Mouse (Mus musculus) hindbrain, embryonic 12.5 days (tissue): ENCODE measurements around the gene Arl8b. TPM values are rescaled to one million over a fixed set of nuclear protein-coding genes. Genes with fewer than 3 reads are reported as not detected.

Experiments used
- ATAC-seq: fragments of 200-750 bp; cut with Nextera tagmentation; 2 replicates; pipeline ENCODE4 v1.8.0; 2017; ENCODE audit warnings: moderate TSS enrichment; ENCODE audit not compliant: low FRiP score
- H3K27ac ChIP-seq: fragments of 300-500 bp; sonication (generic); 2 replicates; pipeline ENCODE4 v1.5.1; 2016; ENCODE audit warnings: mild to moderate bottlenecking
- H3K27me3 ChIP-seq: fragments of 300-500 bp; sonication (generic); 2 replicates; pipeline ENCODE4 v1.6.1; 2016; ENCODE audit warnings: mild to moderate bottlenecking
- H3K36me3 ChIP-seq: fragments of 300-500 bp; sonication (generic); 2 replicates; pipeline ENCODE4 v1.6.1; 2016; ENCODE audit warnings: mild to moderate bottlenecking
- H3K4me1 ChIP-seq: fragments of 300-500 bp; sonication (generic); 2 replicates; pipeline ENCODE4 v1.6.1; 2016
- H3K4me2 ChIP-seq: fragments of 300-500 bp; sonication (generic); replicated peaks from 2 replicates; pipeline ENCODE4 v1.6.1; 2016; ENCODE audit warnings: mild to moderate bottlenecking
- H3K4me3 ChIP-seq: fragments of 300-500 bp; sonication (generic); 2 replicates; pipeline ENCODE4 v1.5.1; 2016; ENCODE audit warnings: mild to moderate bottlenecking
- H3K9ac ChIP-seq: fragments of 300-500 bp; sonication (generic); 2 replicates; pipeline ENCODE4 v1.6.1; 2016; ENCODE audit warnings: mild to moderate bottlenecking, moderate library complexity
- H3K9me3 ChIP-seq: fragments of 300-500 bp; sonication (generic); replicated peaks from 2 replicates; pipeline ENCODE4 v1.6.1; 2016; ENCODE audit warnings: mild to moderate bottlenecking
- WGBS: fragments of 180-500 bp; shearing (Covaris S2); methylation state at CpG from one replicate; pipeline ENCODE4 v1.1.7; 2016; 5-methylcytosine and 5-hydroxymethylcytosine counted together
- polyA plus RNA-seq: library from polyadenylated mRNA; unstranded; fragments of >200 nt; fragmentation: Nextera tagmentation; extraction: Ambion mirVana; gene quantifications from 2 replicates; pipeline ENCODE4 v1.2.1, GENCODE M21; 2016

The Arl8b gene
- polyA plus RNA-seq, 1 experiment from 2014 or later, result 76.1 TPM

GRCm38 (mm10) chr6:108828872-108829271, 46.0 kb downstream of the Arl8b start:
- Histone ChIP-seq H3K9ac (peak overlapping the region; percentile 85), H3K4me2 (peak overlapping the region; percentile 80), H3K36me3 (0 out of 2 replicates have a peak, but pooled peaks cover 3% of the 10 kb centered on the region), H3K27me3 (no peaks in the 10 kb centered on the region), H3K4me1 (peaks cover 18% of the 10 kb centered on the region), H3K27ac (peak overlapping the region; percentile 81), H3K4me3 (peak overlapping the region; percentile 71), H3K9me3 (no peaks in the 10 kb centered on the region)
- WGBS, result under 1% methylated on average over 55 of the region's 56 CpGs
- ATAC-seq, result peak; percentile 73

DNA sequence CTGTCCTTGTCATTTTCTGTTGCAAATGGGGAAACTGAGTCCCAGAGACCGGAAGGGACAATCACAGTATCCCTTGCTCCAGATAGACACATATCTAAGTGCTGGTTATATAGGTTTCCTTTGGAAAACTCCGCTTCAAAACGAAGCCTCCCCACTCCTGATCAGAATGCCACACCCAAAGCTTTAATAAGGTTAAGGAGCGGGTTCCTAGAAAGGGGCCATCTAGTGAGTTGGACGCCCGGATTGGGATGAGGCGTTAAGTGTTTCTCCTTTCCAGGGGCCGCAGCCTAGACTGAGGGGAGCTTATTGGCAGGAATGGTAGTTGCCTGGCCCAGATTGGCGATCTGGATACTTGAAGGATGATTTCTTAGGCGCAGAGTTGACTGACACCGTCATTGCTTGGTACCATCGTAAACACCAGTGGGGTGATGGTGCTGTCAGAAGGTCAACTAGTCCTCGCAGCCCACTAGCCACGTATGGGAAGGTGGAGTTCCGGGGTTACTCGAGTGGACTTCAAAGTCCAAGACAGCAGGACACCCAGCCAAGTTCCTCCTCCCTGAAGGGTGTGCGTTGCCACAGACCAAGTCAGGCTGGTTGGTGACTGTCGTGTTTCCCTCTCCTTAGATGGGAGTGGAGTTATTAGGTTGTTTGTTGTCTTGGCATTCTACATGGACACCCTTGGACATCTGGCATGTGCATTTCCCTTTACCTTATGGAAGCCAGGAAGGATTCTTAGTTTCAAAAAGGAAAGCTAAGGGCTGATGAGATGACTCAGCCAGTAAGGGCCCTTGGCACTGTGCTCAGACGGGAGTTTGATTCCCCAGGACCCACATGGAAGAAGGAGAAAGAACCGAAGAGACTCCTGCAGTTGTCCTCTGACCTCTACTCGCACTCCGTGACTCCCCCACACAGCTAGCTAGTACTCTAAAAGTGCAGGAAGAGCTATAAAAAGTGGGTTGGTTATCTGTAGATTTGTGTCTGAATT, 46.8 kb downstream of the Arl8b start:
- peak overlapping the region; percentile 71 for H3K4me3 ChIP-seq
- no peak overlapping the region for H3K27ac ChIP-seq
- H3K9me3 ChIP-seq, result no peaks in the 10 kb centered on the region
- peak overlapping the region; percentile 85 for H3K9ac ChIP-seq
- peak overlapping the region; percentile 80 for H3K4me2 ChIP-seq
- H3K27me3 ChIP-seq, result no peaks in the 10 kb centered on the region
- 21% methylated on average over 22 of the region's 22 CpGs for WGBS
- 0 out of 2 replicates have a peak, but pooled peaks cover 3% of the 10 kb centered on the region for H3K36me3 ChIP-seq
- no peak for ATAC-seq
- peaks cover 18% of the 10 kb centered on the region for H3K4me1 ChIP-seq

- no peaks in the 10 kb centered on the region for H3K27me3 ChIP-seq
- no peak overlapping the region for H3K4me3 ChIP-seq
- peaks cover 6% of the 10 kb centered on the region; the same call in 1 of the 2 replicates for H3K36me3 ChIP-seq
- H3K9ac ChIP-seq, result no peak overlapping the region
- no peak for ATAC-seq
- H3K27ac ChIP-seq, result no peak overlapping the region
- WGBS, result 96% methylated on average over 1 of the region's 1 CpGs
- H3K9me3 ChIP-seq, result no peaks in the 10 kb centered on the region
- peaks cover 18% of the 10 kb centered on the region for H3K4me1 ChIP-seq
- H3K4me2 ChIP-seq, result no peak overlapping the region
Measured at GRCm38 (mm10) chr6:108832170-108832569, 49.3 kb downstream of the Arl8b start.

GRCm38 (mm10) chr6:108832989-108833388, 50.1 kb downstream of the Arl8b start:
- Histone ChIP-seq H3K27ac (no peak overlapping the region), H3K4me3 (no peak overlapping the region), H3K9me3 (no peaks in the 10 kb centered on the region), H3K27me3 (no peaks in the 10 kb centered on the region), H3K4me1 (peaks cover 18% of the 10 kb centered on the region), H3K4me2 (no peak overlapping the region), H3K9ac (no peak overlapping the region), H3K36me3 (peaks cover 13% of the 10 kb centered on the region; the same call in 1 of the 2 replicates)
- no peak for ATAC-seq
- 88% methylated on average over 6 of the region's 6 CpGs for WGBS

DNA sequence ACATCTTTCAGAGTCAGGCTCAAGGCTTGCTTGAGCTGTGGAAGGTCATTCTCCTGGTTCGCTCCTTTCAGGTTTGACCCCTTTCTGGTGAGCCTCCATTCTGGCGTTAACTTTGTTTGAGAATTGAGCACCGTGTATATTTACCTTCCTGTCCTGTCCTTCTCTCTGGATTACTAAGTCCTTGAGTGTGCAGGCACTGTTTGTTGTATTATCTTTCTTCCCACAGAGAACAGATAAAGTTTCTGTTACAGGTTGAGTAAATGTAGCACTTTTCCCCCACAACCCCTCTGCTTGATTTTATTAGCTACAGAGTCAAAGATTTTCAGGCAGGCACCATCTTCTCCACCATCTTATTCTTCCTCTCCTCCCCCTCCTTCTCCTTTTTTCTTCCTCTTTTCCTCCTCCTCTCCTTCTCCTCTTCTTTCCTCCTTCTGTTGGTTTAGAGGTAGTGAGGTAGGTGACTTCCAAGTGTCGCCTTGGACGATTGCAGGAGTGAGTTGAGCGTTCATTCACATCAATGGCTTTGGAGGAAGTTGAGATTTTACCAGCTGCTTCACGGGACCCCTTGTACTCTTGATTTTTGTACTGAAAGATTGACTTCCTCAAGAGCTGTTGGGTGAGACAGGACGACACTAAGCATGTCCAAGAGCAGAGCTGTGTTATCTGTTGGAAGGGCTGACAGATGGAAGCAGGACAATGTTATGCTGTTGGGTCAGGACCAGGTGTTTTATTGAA, 51.2 kb downstream of the Arl8b start:
- no peak for ATAC-seq
- Histone ChIP-seq H3K4me1 (peaks cover 18% of the 10 kb centered on the region), H3K27me3 (no peaks in the 10 kb centered on the region), H3K9ac (no peak overlapping the region), H3K36me3 (peaks cover 21% of the 10 kb centered on the region), H3K27ac (no peak overlapping the region), H3K4me3 (no peak overlapping the region), H3K9me3 (no peaks in the 10 kb centered on the region), H3K4me2 (no peak overlapping the region)
- WGBS, result 90% methylated on average over 8 of the region's 8 CpGs

DNA sequence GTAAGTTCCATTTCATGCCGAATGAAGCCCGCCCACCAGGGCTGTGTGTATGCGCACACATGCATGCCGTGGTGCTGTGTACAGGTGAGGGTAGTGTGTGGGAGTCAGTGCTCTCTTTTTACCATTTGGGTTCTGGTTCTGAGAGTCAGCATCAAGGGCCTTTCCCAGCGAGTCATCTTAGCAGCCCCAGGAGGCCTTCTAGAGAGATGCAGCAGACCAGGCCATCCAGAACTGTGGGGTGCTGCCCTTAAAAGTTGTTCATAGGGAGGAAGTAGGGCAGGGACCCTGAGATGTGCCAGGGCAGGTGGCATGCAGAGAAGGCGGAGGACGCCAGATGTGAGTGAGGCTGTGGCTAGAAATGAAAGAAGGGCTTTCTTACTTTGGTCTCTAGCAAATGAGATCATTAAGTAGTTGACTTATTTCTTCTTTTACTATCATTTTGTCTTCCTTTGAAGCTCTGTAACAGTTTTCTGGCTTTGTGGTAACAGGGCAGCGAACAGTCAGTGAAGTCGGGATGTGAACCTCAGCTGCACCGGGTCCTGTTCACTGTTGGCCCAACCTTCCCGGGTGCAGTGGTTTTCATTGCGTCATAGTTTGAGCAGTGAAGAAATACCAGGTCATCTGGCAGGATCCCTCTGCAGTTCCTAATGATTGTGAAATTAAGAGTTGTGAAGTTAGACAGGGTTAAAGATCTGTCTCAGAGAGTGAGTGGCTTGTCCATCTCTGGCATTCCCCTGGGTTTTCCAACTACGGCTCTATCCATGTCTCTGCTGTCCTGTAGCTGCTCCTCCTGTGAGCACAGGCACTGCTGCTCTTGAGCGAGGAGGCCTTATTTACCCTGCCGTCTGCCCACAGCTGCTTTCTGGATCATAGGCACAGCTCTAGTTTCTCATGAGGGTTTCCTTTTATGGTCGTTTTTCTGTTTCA, 53.1 kb downstream of the Arl8b start:
- 83% methylated on average over 16 of the region's 16 CpGs for WGBS
- no peaks in the 10 kb centered on the region for H3K27me3 ChIP-seq
- H3K27ac ChIP-seq, result no peak overlapping the region
- H3K4me3 ChIP-seq, result no peak overlapping the region
- no peak for ATAC-seq
- peaks cover 27% of the 10 kb centered on the region for H3K36me3 ChIP-seq
- no peak overlapping the region for H3K4me2 ChIP-seq
- H3K9ac ChIP-seq, result no peak overlapping the region
- H3K9me3 ChIP-seq, result no peaks in the 10 kb centered on the region
- H3K4me1 ChIP-seq, result peaks cover 7% of the 10 kb centered on the region; the same call in 1 of the 2 replicates

- no peak overlapping the region for H3K9ac ChIP-seq
- no peaks in the 10 kb centered on the region for H3K9me3 ChIP-seq
- no peak overlapping the region for H3K27ac ChIP-seq
- H3K4me1 ChIP-seq, result no peaks in the 10 kb centered on the region
- H3K36me3 ChIP-seq, result peaks cover 29% of the 10 kb centered on the region
- ATAC-seq, result no peak
- 90% methylated on average over 4 of the region's 4 CpGs for WGBS
- no peak overlapping the region for H3K4me3 ChIP-seq
- no peaks in the 10 kb centered on the region for H3K27me3 ChIP-seq
- H3K4me2 ChIP-seq, result no peak overlapping the region
Measured at GRCm38 (mm10) chr6:108837081-108837480, 54.2 kb downstream of the Arl8b start.

DNA sequence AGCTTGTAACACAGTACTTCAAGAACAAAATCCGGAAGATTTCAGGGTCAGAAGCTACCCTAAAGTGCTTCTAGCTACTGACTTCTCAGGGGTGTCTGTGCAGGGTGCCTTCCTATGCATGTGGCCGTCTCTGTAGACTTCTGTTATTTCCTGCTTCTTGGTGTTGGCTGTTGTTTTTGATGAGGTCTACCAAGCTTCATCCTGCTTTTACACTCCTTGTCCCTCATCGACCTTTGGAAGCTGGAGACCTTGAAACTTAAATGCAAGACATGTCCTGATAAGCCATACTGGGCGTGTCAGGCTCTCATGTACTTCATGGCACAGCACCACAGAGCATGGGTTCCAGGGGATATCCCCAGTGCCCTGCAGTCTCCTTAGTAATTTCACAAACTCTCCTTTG, 55.1 kb downstream of the Arl8b start:
- Histone ChIP-seq H3K4me3 (no peak overlapping the region), H3K27me3 (no peaks in the 10 kb centered on the region), H3K27ac (no peak overlapping the region), H3K9me3 (no peaks in the 10 kb centered on the region), H3K9ac (no peak overlapping the region), H3K4me2 (no peak overlapping the region), H3K4me1 (no peaks in the 10 kb centered on the region), H3K36me3 (peaks cover 35% of the 10 kb centered on the region)
- no peak for ATAC-seq
- WGBS, result 94% methylated on average over 4 of the region's 4 CpGs

GRCm38 (mm10) chr6:108839432-108839831, 56.5 kb downstream of the Arl8b start:
- no peaks in the 10 kb centered on the region for H3K4me1 ChIP-seq
- H3K4me2 ChIP-seq, result no peak overlapping the region
- H3K36me3 ChIP-seq, result peaks cover 43% of the 10 kb centered on the region
- no peak overlapping the region for H3K4me3 ChIP-seq
- H3K9ac ChIP-seq, result no peak overlapping the region
- H3K27ac ChIP-seq, result no peak overlapping the region
- 91% methylated on average over 4 of the region's 4 CpGs for WGBS
- no peak for ATAC-seq
- no peaks in the 10 kb centered on the region for H3K27me3 ChIP-seq
- H3K9me3 ChIP-seq, result no peaks in the 10 kb centered on the region

DNA sequence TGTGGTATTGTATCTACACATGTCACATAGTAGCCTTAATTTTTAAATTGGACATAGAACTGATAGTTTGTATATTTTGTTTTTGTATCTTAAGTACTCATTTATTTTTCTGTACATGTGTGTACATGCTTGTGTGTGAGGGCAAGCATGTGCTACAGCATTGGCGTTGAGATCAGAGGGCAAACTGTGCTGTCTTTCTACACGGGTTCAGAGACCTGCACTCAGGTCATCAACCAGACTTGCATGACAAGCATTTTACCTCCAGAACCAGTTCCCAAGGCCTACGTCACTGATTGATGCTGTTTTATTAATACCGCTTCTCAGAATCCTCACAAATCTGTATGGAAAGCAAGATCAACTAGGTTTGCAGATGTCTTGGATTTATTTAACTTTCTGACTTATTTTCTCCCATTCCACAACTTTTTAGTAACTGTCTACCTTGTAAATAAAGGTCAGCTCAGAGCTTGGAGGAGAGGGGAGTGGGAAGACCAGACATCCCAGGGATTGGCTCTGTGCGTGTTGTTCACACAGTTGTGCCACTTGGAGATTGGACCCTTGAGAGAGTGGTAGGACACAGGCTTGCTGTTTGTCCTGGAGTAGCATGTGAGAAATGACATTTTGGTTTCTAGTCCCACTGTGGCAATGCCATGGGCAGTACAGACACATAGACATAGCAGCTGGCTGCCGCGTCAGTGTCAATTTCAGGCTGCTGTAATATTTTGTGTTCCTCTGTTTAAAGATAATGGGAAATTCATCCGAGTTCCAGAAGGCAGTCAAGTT, 58.2 kb downstream of the Arl8b start:
- Histone ChIP-seq H3K27me3 (no peaks in the 10 kb centered on the region), H3K9ac (no peak overlapping the region), H3K4me1 (no peaks in the 10 kb centered on the region), H3K36me3 (peaks cover 51% of the 10 kb centered on the region), H3K9me3 (no peaks in the 10 kb centered on the region), H3K27ac (no peak overlapping the region), H3K4me3 (no peak overlapping the region), H3K4me2 (no peak overlapping the region)
- WGBS, result 94% methylated on average over 8 of the region's 8 CpGs
- ATAC-seq, result no peak

DNA sequence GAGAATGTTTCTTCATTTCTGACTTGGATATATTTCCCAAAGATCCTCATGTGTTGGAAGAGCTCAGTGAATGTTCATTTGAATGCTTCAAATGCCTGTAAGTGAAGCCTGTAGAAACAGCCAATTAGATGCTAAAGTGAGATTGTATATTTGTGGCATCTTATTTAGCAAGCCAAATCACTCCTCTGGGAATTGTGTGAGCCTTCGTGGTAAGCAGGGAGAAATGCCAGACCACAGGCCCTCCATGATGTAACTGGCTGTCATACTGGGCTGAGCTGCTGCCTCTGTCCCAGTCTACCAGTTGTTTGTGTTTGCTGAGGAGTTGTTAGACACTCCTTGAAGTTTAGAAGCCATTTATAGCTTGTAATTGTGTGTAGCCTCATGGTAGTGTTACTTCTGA, 60.8 kb downstream of the Arl8b start:
- Histone ChIP-seq H3K4me1 (no peaks in the 10 kb centered on the region), H3K4me2 (no peak overlapping the region), H3K9ac (no peak overlapping the region), H3K4me3 (no peak overlapping the region), H3K27ac (no peak overlapping the region), H3K36me3 (peaks cover 43% of the 10 kb centered on the region), H3K27me3 (no peaks in the 10 kb centered on the region), H3K9me3 (no peaks in the 10 kb centered on the region)
- ATAC-seq, result no peak
- 70% methylated on average over 1 of the region's 1 CpGs for WGBS
